Mouse (Mus musculus): ENCODE data around the gene Ntng1. TPM values are rescaled to one million over a fixed set of nuclear protein-coding genes. Genes with fewer than 3 reads are reported as not detected.

Ntng1 gene
- polyA plus RNA-seq, 1 experiment from 2014 or later: 1.2 TPM

GRCm38 (mm10) chr3:109917077-109917476, 226.7 kb downstream of the Ntng1 start:
- Histone ChIP-seq H3K9me3 (ENCODE audit: control insufficient read depth, low read length) (no peaks in the 10 kb centered on the region), H3K36me3 (ENCODE audit: control insufficient read depth, insufficient read depth, low read length) (no peaks in the 10 kb centered on the region), H3K9ac (ENCODE audit: low read length) (no peak overlapping the region), H3K4me2 (replicated peaks; ENCODE audit: low read depth) (no peak overlapping the region), H3K27ac (replicated peaks) (no peak overlapping the region), H3K4me3 (ENCODE audit: low read depth, low read length) (no peak overlapping the region), H3K27me3 (ENCODE audit: control insufficient read depth, insufficient read depth, low read length) (no peaks in the 10 kb centered on the region), H3K4me1 (replicated peaks; ENCODE audit: control insufficient read depth, insufficient read depth) (no peaks in the 10 kb centered on the region)
- 58% methylated on average over 4 of the region's 4 CpGs for WGBS
- no peak for DNase-seq (ENCODE audit: low spot score)
- TF ChIP-seq EP300 (optimal IDR thresholded peaks at IDR 0.05) (no peak), CTCF (IDR thresholded peaks at IDR 0.05; ENCODE audit: low read depth) (no peak)
- ATAC-seq (ENCODE audit: low FRiP score, low TSS enrichment): no peak

- WGBS: 85% methylated on average over 5 of the region's 5 CpGs
- DNase-seq (ENCODE audit: low spot score) (no peak), ATAC-seq (ENCODE audit: low FRiP score, low TSS enrichment) (no peak)
- Histone ChIP-seq H3K27ac (replicated peaks) (no peak overlapping the region), H3K4me1 (replicated peaks; ENCODE audit: control insufficient read depth, insufficient read depth) (no peaks in the 10 kb centered on the region), H3K9ac (ENCODE audit: low read length) (no peak overlapping the region), H3K9me3 (ENCODE audit: control insufficient read depth, low read length) (no peaks in the 10 kb centered on the region), H3K36me3 (ENCODE audit: control insufficient read depth, insufficient read depth, low read length) (no peaks in the 10 kb centered on the region), H3K27me3 (ENCODE audit: control insufficient read depth, insufficient read depth, low read length) (no peaks in the 10 kb centered on the region), H3K4me2 (replicated peaks; ENCODE audit: low read depth) (no peak overlapping the region), H3K4me3 (ENCODE audit: low read depth, low read length) (no peak overlapping the region)
- no peak for TF ChIP-seq EP300 (optimal IDR thresholded peaks at IDR 0.05)
- TF ChIP-seq CTCF (IDR thresholded peaks at IDR 0.05; ENCODE audit: low read depth): no peak
Measured at GRCm38 (mm10) chr3:109914226-109914625, 229.6 kb downstream of the Ntng1 start.

GRCm38 (mm10) chr3:109890600-109890999, 253.2 kb downstream of the Ntng1 start:
- ATAC-seq (ENCODE audit: low FRiP score, low TSS enrichment): no peak
- Histone ChIP-seq H3K4me1 (replicated peaks; ENCODE audit: control insufficient read depth, insufficient read depth) (no peaks in the 10 kb centered on the region), H3K9me3 (ENCODE audit: control insufficient read depth, low read length) (no peaks in the 10 kb centered on the region), H3K4me3 (ENCODE audit: low read depth, low read length) (no peak overlapping the region), H3K4me2 (replicated peaks; ENCODE audit: low read depth) (no peak overlapping the region), H3K9ac (ENCODE audit: low read length) (no peak overlapping the region), H3K27me3 (ENCODE audit: control insufficient read depth, insufficient read depth, low read length) (no peaks in the 10 kb centered on the region), H3K36me3 (ENCODE audit: control insufficient read depth, insufficient read depth, low read length) (no peaks in the 10 kb centered on the region), H3K27ac (replicated peaks) (no peak overlapping the region)
- DNase-seq (ENCODE audit: low spot score): no peak
- 14% methylated on average over 1 of the region's 1 CpGs for WGBS
- no peak for TF ChIP-seq EP300 (optimal IDR thresholded peaks at IDR 0.05)
- no peak for TF ChIP-seq CTCF (IDR thresholded peaks at IDR 0.05; ENCODE audit: low read depth)

- Histone ChIP-seq H3K36me3 (ENCODE audit: control insufficient read depth, insufficient read depth, low read length) (no peaks in the 10 kb centered on the region), H3K27me3 (ENCODE audit: control insufficient read depth, insufficient read depth, low read length) (no peaks in the 10 kb centered on the region), H3K27ac (replicated peaks) (no peak overlapping the region), H3K4me3 (ENCODE audit: low read depth, low read length) (no peak overlapping the region), H3K9me3 (ENCODE audit: control insufficient read depth, low read length) (no peaks in the 10 kb centered on the region), H3K4me2 (replicated peaks; ENCODE audit: low read depth) (no peak overlapping the region), H3K4me1 (replicated peaks; ENCODE audit: control insufficient read depth, insufficient read depth) (no peaks in the 10 kb centered on the region), H3K9ac (ENCODE audit: low read length) (no peak overlapping the region)
- 54% methylated on average over 4 of the region's 4 CpGs for WGBS
- no peak for TF ChIP-seq EP300 (optimal IDR thresholded peaks at IDR 0.05)
- TF ChIP-seq CTCF (IDR thresholded peaks at IDR 0.05; ENCODE audit: low read depth): no peak
- DNase-seq (ENCODE audit: low spot score) (no peak), ATAC-seq (ENCODE audit: low FRiP score, low TSS enrichment) (no peak)
Measured at GRCm38 (mm10) chr3:109885672-109886071, 258.1 kb downstream of the Ntng1 start.

GRCm38 (mm10) chr3:109879061-109879460, 264.8 kb downstream of the Ntng1 start:
- Histone ChIP-seq H3K9ac (ENCODE audit: low read length) (no peak overlapping the region), H3K4me2 (replicated peaks; ENCODE audit: low read depth) (no peak overlapping the region), H3K9me3 (ENCODE audit: control insufficient read depth, low read length) (no peaks in the 10 kb centered on the region), H3K4me1 (replicated peaks; ENCODE audit: control insufficient read depth, insufficient read depth) (no peaks in the 10 kb centered on the region), H3K36me3 (ENCODE audit: control insufficient read depth, insufficient read depth, low read length) (no peaks in the 10 kb centered on the region), H3K27ac (replicated peaks) (no peak overlapping the region), H3K4me3 (ENCODE audit: low read depth, low read length) (no peak overlapping the region), H3K27me3 (ENCODE audit: control insufficient read depth, insufficient read depth, low read length) (no peaks in the 10 kb centered on the region)
- 75% methylated on average over 4 of the region's 4 CpGs for WGBS
- no peak for DNase-seq (ENCODE audit: low spot score)
- no peak for ATAC-seq (ENCODE audit: low FRiP score, low TSS enrichment)
- TF ChIP-seq CTCF (IDR thresholded peaks at IDR 0.05; ENCODE audit: low read depth) (no peak), EP300 (optimal IDR thresholded peaks at IDR 0.05) (no peak)

GRCm38 (mm10) chr3:109871986-109872385, 271.8 kb downstream of the Ntng1 start:
- DNase-seq (ENCODE audit: low spot score) (no peak), ATAC-seq (ENCODE audit: low FRiP score, low TSS enrichment) (no peak)
- Histone ChIP-seq H3K9me3 (ENCODE audit: control insufficient read depth, low read length) (no peaks in the 10 kb centered on the region), H3K4me2 (replicated peaks; ENCODE audit: low read depth) (no peak overlapping the region), H3K9ac (ENCODE audit: low read length) (no peak overlapping the region), H3K36me3 (ENCODE audit: control insufficient read depth, insufficient read depth, low read length) (no peaks in the 10 kb centered on the region), H3K4me3 (ENCODE audit: low read depth, low read length) (no peak overlapping the region), H3K27ac (replicated peaks) (no peak overlapping the region), H3K4me1 (replicated peaks; ENCODE audit: control insufficient read depth, insufficient read depth) (no peaks in the 10 kb centered on the region), H3K27me3 (ENCODE audit: control insufficient read depth, insufficient read depth, low read length) (no peaks in the 10 kb centered on the region)
- TF ChIP-seq EP300 (optimal IDR thresholded peaks at IDR 0.05): no peak
- no peak for TF ChIP-seq CTCF (IDR thresholded peaks at IDR 0.05; ENCODE audit: low read depth)
- WGBS: 85% methylated on average over 17 of the region's 17 CpGs

Data from stomach, postnatal 0 days (tissue).